Mouse (Mus musculus) gastrocnemius, adult 2 months (tissue): ENCODE measurements around the gene Maml3. TPM values are rescaled to one million over a fixed set of nuclear protein-coding genes. Genes with fewer than 3 reads are reported as not detected.

Experiments
- DNase-seq: peaks from one replicate; pipeline ENCODE4 v3.0.0; 2022
- H3K27ac ChIP-seq: fragments of 200-600 bp; 2 replicates; pipeline ENCODE4 v1.8.1; 2022; ENCODE audit warnings: mild to moderate bottlenecking
- H3K4me3 ChIP-seq: fragments of 200-600 bp; 2 replicates; pipeline ENCODE4 v1.8.1; 2022; ENCODE audit warnings: mild to moderate bottlenecking, moderate library complexity
- CTCF ChIP-seq: fragments of 200-600 bp; IDR thresholded peaks from 2 replicates; pipeline ENCODE4 v1.8.1; 2022; ENCODE audit warnings: antibody characterized with exemption, mild to moderate bottlenecking, moderate library complexity
- intact Hi-C: fragments of 180-260 bp; cut with DNase I; formaldehyde crosslinking; loops from one replicate; pipeline ENCODE4 v1.15.1; 2025
- total RNA-seq, 2 experiments: library from RNA; stranded (reverse); gene quantifications; 2 replicates each; pipeline ENCODE4 v1.2.3; 2021

Maml3 gene
- total RNA-seq, 2 experiments from 2014 or later: 2.0 to 2.5 TPM

GRCm38 (mm10) chr3:51703478-51703877, 401.4 kb downstream of the Maml3 start:
- TF ChIP-seq CTCF: no peak
- Histone ChIP-seq H3K4me3 (no peak overlapping the region), H3K27ac (peak overlapping the region; percentile 38)
- no peak for DNase-seq
- intact Hi-C loops: loop anchor here (5.0 to 10.0 kb wide), 3 partner anchors 139 to 301 kb away; no protein-coding TSS in a partner anchor

DNA sequence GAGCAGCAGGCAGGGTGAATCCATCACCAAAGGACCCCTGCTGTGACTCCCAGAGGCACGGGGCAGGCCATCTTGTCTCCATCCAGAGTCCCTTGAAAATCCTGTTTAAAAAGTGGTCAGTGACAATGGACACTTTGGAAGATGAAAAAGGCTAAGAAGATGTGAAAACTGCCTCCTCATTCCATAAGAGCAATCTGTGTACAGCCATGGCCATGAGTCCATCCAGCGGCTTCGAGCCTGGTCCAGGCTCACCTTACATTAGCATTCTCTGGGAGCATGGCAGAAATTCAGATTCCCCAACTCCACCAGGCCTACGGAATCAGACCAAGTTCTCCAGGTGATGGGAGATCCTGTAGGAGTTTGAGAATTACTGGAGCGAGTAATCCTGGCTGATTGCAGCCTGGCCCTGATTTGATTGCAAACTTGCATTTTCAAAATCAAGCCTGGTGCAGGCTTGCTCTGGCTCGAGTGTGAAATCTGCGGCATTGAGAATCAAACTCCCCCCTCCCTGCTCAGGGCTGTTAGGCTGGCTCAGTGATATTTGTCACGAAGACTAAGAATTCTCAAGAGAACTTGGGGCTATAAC, 402.1 kb downstream of the Maml3 start:
- Histone ChIP-seq H3K27ac (peak overlapping the region; percentile 38; the same call in 1 of the 2 replicates), H3K4me3 (no peak overlapping the region)
- TF ChIP-seq CTCF: no peak
- no peak for DNase-seq
- intact Hi-C loops: loop anchor here (5.0 to 10.0 kb wide), 3 partner anchors 140 to 302 kb away; no protein-coding TSS in a partner anchor

GRCm38 (mm10) chr3:51701950-51702349, 402.9 kb downstream of the Maml3 start:
- peak overlapping the region; percentile 67 for H3K4me3 ChIP-seq
- intact Hi-C loops: loop anchor here (1.0 to 10.0 kb wide), 6 partner anchors 140 to 541 kb away; partner anchors contain the start of gene Maml3
- peak; percentile 30 for DNase-seq
- no peak for TF ChIP-seq CTCF
- H3K27ac ChIP-seq: peak overlapping the region; percentile 87

DNA sequence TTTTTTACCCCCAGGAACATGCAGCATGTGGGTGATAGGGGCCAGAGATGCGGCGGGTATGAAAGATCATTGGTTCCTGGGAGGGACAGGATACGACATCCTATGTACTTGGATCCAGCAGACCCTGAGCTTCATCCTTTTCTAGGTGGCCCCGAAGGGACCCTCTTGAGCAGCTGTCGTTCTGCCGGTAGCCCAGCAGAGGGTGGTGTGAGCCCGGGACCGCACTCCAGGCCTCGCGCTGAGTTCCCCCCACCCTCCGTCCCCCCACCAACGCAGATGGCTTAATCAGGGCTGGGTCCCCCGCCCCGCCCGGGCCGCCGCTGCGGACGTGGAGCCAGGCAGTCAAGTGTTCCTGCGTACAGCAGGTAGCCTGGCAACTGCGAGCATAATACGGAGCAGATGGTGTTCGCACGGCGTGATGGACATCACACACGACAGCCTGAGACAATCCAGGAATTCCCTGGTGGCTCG, 403.6 kb downstream of the Maml3 start:
- H3K27ac ChIP-seq: peak overlapping the region; percentile 87
- H3K4me3 ChIP-seq: peak overlapping the region; percentile 67
- peak; percentile 87 for DNase-seq
- intact Hi-C loops: loop anchor here (1.0 to 10.0 kb wide), 6 partner anchors 141 to 541 kb away; partner anchors contain the start of gene Maml3
- TF ChIP-seq CTCF: peak; percentile 98; the same call in 1 of the 2 replicates

- intact Hi-C loops: loop anchor here (1.0 to 10.0 kb wide), 6 partner anchors 141 to 542 kb away; partner anchors contain the start of gene Maml3
- no peak for TF ChIP-seq CTCF
- Histone ChIP-seq H3K4me3 (peak overlapping the region; percentile 67), H3K27ac (peak overlapping the region; percentile 87)
- DNase-seq: peak; percentile 32
Measured at GRCm38 (mm10) chr3:51700731-51701280, 404.1 kb downstream of the Maml3 start.

GRCm38 (mm10) chr3:51700123-51700522, 404.8 kb downstream of the Maml3 start:
- peak overlapping the region; percentile 87 for H3K27ac ChIP-seq
- DNase-seq: no peak
- TF ChIP-seq CTCF: no peak
- H3K4me3 ChIP-seq: peak overlapping the region; percentile 67
- intact Hi-C loops: loop anchor here (2.0 to 10.0 kb wide), 5 partner anchors 142 to 543 kb away; no protein-coding TSS in a partner anchor

DNA sequence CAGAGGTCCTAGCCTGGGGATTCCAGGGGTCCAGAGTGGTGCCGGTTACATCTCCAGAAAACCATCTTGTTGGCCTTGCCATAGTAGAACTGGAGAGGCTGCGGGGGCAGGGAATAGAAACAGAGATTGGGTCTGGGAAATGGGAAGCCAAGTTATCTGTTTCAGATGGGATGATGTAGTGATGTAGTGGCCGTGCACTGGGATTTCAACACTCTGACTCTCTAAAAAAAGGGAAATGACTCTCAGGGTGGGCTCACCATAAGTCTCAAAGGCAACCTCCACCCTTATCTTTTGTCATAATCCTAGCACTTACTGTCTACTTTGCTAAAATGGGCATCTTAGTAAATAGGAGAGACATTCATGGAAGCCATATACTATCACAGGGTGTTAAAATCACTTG, 406.9 kb downstream of the Maml3 start:
- no peak overlapping the region for H3K4me3 ChIP-seq
- intact Hi-C loops: no loop called here
- TF ChIP-seq CTCF: no peak
- no peak for DNase-seq
- H3K27ac ChIP-seq: no peak overlapping the region

- intact Hi-C loops: no loop called here
- TF ChIP-seq CTCF: no peak
Measured at GRCm38 (mm10) chr3:51695713-51696112, 409.2 kb downstream of the Maml3 start.

DNA sequence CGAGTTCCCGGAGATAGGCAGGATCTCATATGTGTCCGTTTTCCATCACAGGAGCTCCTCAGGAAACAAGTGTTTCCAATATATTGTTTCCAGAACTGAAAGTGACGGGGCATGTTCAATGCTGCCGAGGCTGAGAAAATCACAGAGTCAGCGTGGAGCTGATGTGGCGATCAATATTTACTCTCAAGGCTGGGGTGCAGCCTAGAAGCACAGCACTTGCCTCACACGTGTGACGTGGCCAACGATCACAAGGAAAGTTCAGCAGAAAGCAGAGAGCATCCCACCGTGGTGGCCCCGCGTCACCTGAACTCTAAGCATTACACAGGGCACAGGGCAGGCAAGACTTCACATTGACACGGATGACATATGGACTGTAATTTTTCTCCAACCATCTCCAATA, 410.3 kb downstream of the Maml3 start:
- intact Hi-C loops: no loop called here
- no peak for DNase-seq
- TF ChIP-seq CTCF: no peak
- 0 out of 2 replicates have a peak overlapping the region, but pooled peaks have one; percentile 5 for H3K4me3 ChIP-seq
- no peak overlapping the region for H3K27ac ChIP-seq

More at GRCm38 (mm10) chr3:51695713-51696112, 409.2 kb downstream of the Maml3 start:
- no peak for DNase-seq
- no peak overlapping the region for H3K27ac ChIP-seq
- no peak overlapping the region for H3K4me3 ChIP-seq

- intact Hi-C loops: no loop called here
- no peak for DNase-seq
Measured at GRCm38 (mm10) chr3:51693196-51693595, 411.7 kb downstream of the Maml3 start.

GRCm38 (mm10) chr3:51688725-51689124, 416.2 kb downstream of the Maml3 start:
- no peak overlapping the region for H3K27ac ChIP-seq
- intact Hi-C loops: no loop called here
- DNase-seq: no peak
- H3K4me3 ChIP-seq: no peak overlapping the region
- TF ChIP-seq CTCF: no peak

More at GRCm38 (mm10) chr3:51693196-51693595, 411.7 kb downstream of the Maml3 start:
- Histone ChIP-seq H3K27ac (no peak overlapping the region), H3K4me3 (no peak overlapping the region)
- no peak for TF ChIP-seq CTCF

GRCm38 (mm10) chr3:51686791-51687190, 418.1 kb downstream of the Maml3 start:
- Histone ChIP-seq H3K27ac (no peak overlapping the region), H3K4me3 (no peak overlapping the region)
- TF ChIP-seq CTCF: no peak
- no peak for DNase-seq
- intact Hi-C loops: no loop called here

- no peak overlapping the region for H3K27ac ChIP-seq
- H3K4me3 ChIP-seq: no peak overlapping the region
- DNase-seq: no peak
- intact Hi-C loops: no loop called here
- no peak for TF ChIP-seq CTCF
Measured at GRCm38 (mm10) chr3:51686316-51686715, 418.6 kb downstream of the Maml3 start.
